Mouse (Mus musculus) megakaryocyte, embryonic 14.5 days (primary cell): ENCODE data around the gene Gfi1b.

Source experiments
- FLI1 ChIP-seq: IDR thresholded peaks from 2 replicates; pipeline ENCODE4 v1.6.1; 2012; ENCODE audit warnings: low read length, inconsistent platforms, mixed read lengths
- GATA1 ChIP-seq: IDR thresholded peaks from 3 replicates; pipeline ENCODE4 v1.6.1; 2012; ENCODE audit warnings: mixed read lengths, low read length, inconsistent platforms, borderline replicate concordance

- no peak for TF ChIP-seq FLI1
- TF ChIP-seq GATA1: no peak
These were observed 15.8 kb downstream of the Gfi1b start for GRCm38 (mm10) chr2:28605789-28606541.
